Comparison of ENCODE assay signal across 9 mouse cellular contexts in the genomic region with DNA sequence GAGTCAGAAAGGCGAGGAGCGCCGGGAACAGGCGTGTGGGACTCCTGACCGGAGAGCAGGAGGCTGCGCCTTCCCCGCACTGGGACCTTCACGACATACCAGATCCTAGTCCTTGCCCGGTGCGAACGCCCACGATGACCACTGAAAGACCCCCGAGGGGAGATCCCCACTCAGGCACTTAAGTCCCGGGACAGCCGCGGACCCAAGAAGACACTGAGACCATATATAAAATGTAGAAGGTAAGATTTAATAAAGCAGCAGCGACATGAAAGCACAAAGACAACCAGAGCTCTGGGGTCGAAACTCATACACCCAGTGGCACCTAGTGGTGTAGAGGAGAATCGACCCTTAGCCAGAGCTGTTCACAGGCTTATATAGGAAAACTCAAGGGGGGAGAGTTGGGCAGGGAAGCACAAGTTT. TPM values are rescaled to one million over a fixed set of nuclear protein-coding genes. Genes with fewer than 3 reads are reported as not detected.
DNase-seq lines count a peak whose midpoint lies in the region; ATAC-seq lines count a peak whose summit lies in the region.
"Not testable (repeated sequence)": the region's sequence is repeated elsewhere in the genome, so short reads cannot be mapped to it uniquely, and the experiment has no call there.
"Had no signal": no experiment of that assay in that cellular context is flagged by ENCODE, and none has a peak within 500 bp of the region (broad histone marks: within the 10 kb centered on the region; RNA-seq: fewer than 3 reads in every experiment).

No protein-coding gene starts in this region.

- 0 out of 2 replicates have a peak overlapping the region, but pooled peaks have one; percentile 29 for H3K9ac ChIP-seq in hindbrain, embryonic 13.5 days

- H3K27me3 ChIP-seq in hindbrain, embryonic 13.5 days = not testable (repeated sequence)

- peak; percentile 85 for ATAC-seq in hindbrain, embryonic 13.5 days (ENCODE audit: low FRiP score)

- peak overlapping the region; percentile 44 for H3K4me2 ChIP-seq in hindbrain, embryonic 13.5 days

- 30% methylated on average over 19 of the region's 19 CpGs for WGBS in hindbrain, embryonic 13.5 days

- H3K36me3 ChIP-seq in hindbrain, embryonic 13.5 days = not testable (repeated sequence)

- H3K4me3 ChIP-seq in hindbrain, embryonic 13.5 days = peak overlapping the region; percentile 29

- peak; percentile 30 for DNase-seq in Muller cell, postnatal 12 days (ENCODE audit: inconsistent ontology term)
- peak; percentile 51 to 60 for DNase-seq in cerebellum, postnatal 14 days
- DNase-seq in gastrocnemius, adult 18-20 months (ENCODE audit: low spot score) = peak; percentile 39
- DNase-seq in layer of hippocampus, postnatal 14 days (ENCODE audit: low spot score in 2 of 2) = peak; percentile 37 to 47
- DNase-seq in lung, postnatal 10 days = peak; percentile 69
- DNase-seq in ovary, postnatal 10 days (ENCODE audit: low spot score) = peak; percentile 24
- DNase-seq in thymus, postnatal 25 days = peak; percentile 44

- H3K9me3 ChIP-seq in hindbrain, embryonic 13.5 days = not testable (repeated sequence)

- H3K4me1 ChIP-seq in hindbrain, embryonic 13.5 days (replicated peaks) = not testable (repeated sequence)

- not testable (repeated sequence) for H3K27ac ChIP-seq in hindbrain, embryonic 13.5 days

RNA-seq across cellular contexts. Expression of gene Zbtb33, which starts 9.7 kb away (rescaled TPM):
- 1 to 10 TPM; 6.0 to 6.6 TPM for total RNA-seq in gastrocnemius, adult 18-20 months (2021)
- polyA plus RNA-seq in hindbrain, embryonic 13.5 days (2015; fragmentation: Nextera tagmentation; extraction: Ambion mirVana) = 5.4 and 5.9 TPM in 2 replicates
- total RNA-seq in layer of hippocampus, postnatal 14 days (2021) = 10 to 100 TPM; 21.6 to 22.8 TPM

RNA-seq across cellular contexts. Expression of gene Rhox13, which starts 58.9 kb away (rescaled TPM):
- total RNA-seq in gastrocnemius, adult 18-20 months (2021) = not detected
- polyA plus RNA-seq in hindbrain, embryonic 13.5 days (2015; fragmentation: Nextera tagmentation; extraction: Ambion mirVana) = not detected in 2 replicates
- not detected for total RNA-seq in layer of hippocampus, postnatal 14 days (2021)
- total RNA-seq: left cerebral cortex, postnatal 36 days had no signal
